Mouse (Mus musculus) heart, postnatal 14 days (tissue): ENCODE measurements around the gene P2rx5. TPM values are rescaled to one million over a fixed set of nuclear protein-coding genes. Genes with fewer than 3 reads are reported as not detected.

Source experiments
- DNase-seq, 2 experiments: peaks; one replicate each; pipeline ENCODE4 v3.0.0; 2021 to 2022
- intact Hi-C: fragments of 180-260 bp; cut with DNase I; formaldehyde crosslinking; loops from one replicate; pipeline ENCODE4 v1.15.1; 2025
- total RNA-seq, 2 experiments: library from RNA; stranded (reverse); gene quantifications; 2 replicates each; pipeline ENCODE4 v1.2.3; 2021

The P2rx5 gene
- total RNA-seq, 2 experiments from 2014 or later, result 6.9 to 7.7 TPM

DNA sequence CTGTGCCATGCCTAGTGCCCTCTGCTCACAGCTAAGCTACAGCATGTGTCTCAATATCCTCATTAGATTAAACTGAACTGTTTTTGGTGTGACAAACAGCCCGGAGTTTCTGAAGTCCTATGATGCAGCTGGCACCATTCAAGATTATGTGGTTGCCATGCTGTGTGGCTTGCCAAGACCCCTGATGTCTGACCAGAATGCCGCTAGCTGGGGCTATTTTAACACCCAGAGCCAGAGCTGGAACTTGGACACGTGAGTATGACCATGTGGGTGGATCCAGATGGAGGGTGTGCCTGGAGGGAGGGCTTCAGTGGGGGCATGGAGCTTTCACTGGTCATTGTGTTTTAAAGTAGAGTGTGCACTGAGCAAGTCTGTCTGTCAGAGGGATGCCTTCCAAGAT, 53.7 kb downstream of the P2rx5 start:
- DNase-seq, result no peak
- intact Hi-C loops, result no loop called here

DNA sequence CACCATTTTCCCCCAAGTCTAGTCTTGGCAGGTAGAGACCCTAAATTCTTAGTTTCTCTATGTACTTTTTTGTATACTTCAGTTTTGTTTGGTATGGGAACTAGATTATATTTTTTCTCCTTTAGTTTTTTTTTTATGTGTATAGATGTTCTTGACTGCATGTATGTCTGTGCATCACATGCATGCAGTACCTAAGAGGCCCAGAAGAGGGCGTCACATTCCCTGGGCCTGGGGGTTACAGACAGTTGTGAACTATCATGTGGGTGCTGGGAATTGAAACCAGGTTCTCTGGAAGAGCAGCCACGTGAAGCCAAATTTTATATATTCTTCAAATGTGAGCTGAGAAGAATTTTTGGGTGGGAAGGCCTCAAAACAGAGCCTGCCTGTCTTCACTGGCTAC, 59.5 kb downstream of the P2rx5 start:
- no peak for DNase-seq
- intact Hi-C loops, result no loop called here

DNA sequence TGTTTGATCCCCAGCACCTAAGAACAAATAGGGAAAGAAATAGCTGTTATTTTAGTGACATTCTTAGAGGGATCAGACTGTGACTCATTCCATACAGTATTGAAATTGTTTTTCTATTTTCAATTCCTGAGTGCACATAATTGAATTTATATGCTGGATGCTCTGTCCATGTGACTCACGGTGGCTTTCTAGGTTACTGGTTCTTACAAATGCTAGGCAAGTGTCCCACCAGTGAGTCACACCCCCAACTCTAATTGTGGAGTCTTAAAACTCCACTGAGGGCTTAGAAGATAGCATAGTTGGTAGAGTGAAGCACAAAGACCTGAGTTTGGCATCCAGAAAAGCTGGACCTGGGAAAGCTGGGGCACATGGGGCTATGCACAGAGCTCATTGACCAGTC, 60.4 kb downstream of the P2rx5 start:
- no peak for DNase-seq
- intact Hi-C loops, result no loop called here

Other genes starting within 250 kb of the P2rx5 start
- 10 to 100 TPM; 18.4 to 19.3 TPM for gene Atp2a3, start 199.3 kb upstream of the P2rx5 start, total RNA-seq
- 1 to 10 TPM in 1 of 2 experiments, under 1 TPM in 1; 0.60 to 1.0 TPM for gene P2rx1, start 161.3 kb upstream of the P2rx5 start, total RNA-seq
- gene Camkk1, start 141.4 kb upstream of the P2rx5 start, total RNA-seq, result 1 to 10 TPM; 1.4 to 1.8 TPM
- 1 to 10 TPM; 7.6 to 7.8 TPM for gene Ncbp3, start 112.6 kb upstream of the P2rx5 start, total RNA-seq
- under 1 TPM in 1 of 2 experiments, not detected in 1; 0.20 TPM for gene Itgae, start 69.8 kb upstream of the P2rx5 start, total RNA-seq
- gene Haspin, start 22.1 kb upstream of the P2rx5 start, total RNA-seq, result 1 to 10 TPM in 1 of 2 experiments, under 1 TPM in 1; 0.81 to 1.3 TPM
- gene Emc6, start 16.6 kb downstream of the P2rx5 start, total RNA-seq, result 10 to 100 TPM; 72.4 to 75.5 TPM
- 10 to 100 TPM; 55.3 to 62.3 TPM for gene Tax1bp3, start 16.7 kb downstream of the P2rx5 start, total RNA-seq
- 10 to 100 TPM; 11.3 to 11.7 TPM for gene Ctns, start 38.6 kb downstream of the P2rx5 start, total RNA-seq
- gene Shpk, start 39.0 kb downstream of the P2rx5 start, total RNA-seq, result 1 to 10 TPM; 1.2 to 1.5 TPM
- gene Trpv1, start 73.9 kb downstream of the P2rx5 start, total RNA-seq, result under 1 TPM in 1 of 2 experiments, not detected in 1; 0.12 TPM
- gene Trpv3, start 107.0 kb downstream of the P2rx5 start, total RNA-seq, result under 1 TPM; 0.10 TPM
- 1 to 10 TPM in 1 of 2 experiments, under 1 TPM in 1; 0.76 to 1.2 TPM for gene Aspa, start 169.2 kb downstream of the P2rx5 start, total RNA-seq
- not detected for gene Gm49340, start 169.3 kb downstream of the P2rx5 start, total RNA-seq
- not detected for gene Spata22, start 169.3 kb downstream of the P2rx5 start, total RNA-seq
- not detected for gene Olfr20, start 190.4 kb downstream of the P2rx5 start, total RNA-seq
- not detected for gene Olfr376, start 210.8 kb downstream of the P2rx5 start, total RNA-seq
- not detected for gene Olfr1, start 239.2 kb downstream of the P2rx5 start, total RNA-seq